Mouse (Mus musculus): ENCODE results near the gene Smim14. TPM values are rescaled to one million over a fixed set of nuclear protein-coding genes. Genes with fewer than 3 reads are reported as not detected.

Gene Smim14
- total RNA-seq, 2 experiments from 2014 or later, result 149 to 159 TPM

DNA sequence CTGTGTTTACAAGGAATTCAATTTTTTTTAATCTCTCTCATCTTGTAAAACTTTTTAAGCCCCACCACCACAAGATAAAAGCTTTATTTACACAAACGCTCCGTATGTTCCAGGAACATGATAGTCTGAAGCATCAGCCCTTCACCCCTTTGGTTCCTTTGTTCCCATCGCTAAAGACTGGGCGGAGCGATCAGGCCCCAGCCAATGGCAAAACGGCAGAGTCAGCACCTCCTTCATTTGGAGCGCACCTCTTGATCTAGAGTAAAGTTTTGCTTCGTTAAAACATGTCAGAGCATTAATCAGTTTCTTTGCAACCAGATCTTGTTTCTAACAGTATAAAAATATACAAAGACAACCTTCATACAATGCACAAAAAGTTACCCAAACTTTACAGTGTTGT lies 31.2 kb downstream of the Smim14 start:
- DNase-seq (ENCODE audit: low spot score in 2 of 2), result no peak
- no peak for TF ChIP-seq CTCF (conservative IDR thresholded peaks at IDR 0.05)
- Histone ChIP-seq H3K4me3 (no peak overlapping the region), H3K27ac (no peak overlapping the region)

GRCm38 (mm10) chr5:65501407-65501806 lies 35.6 kb downstream of the Smim14 start:
- DNase-seq (ENCODE audit: low spot score in 2 of 2), result no peak
- TF ChIP-seq CTCF (conservative IDR thresholded peaks at IDR 0.05), result no peak

DNA sequence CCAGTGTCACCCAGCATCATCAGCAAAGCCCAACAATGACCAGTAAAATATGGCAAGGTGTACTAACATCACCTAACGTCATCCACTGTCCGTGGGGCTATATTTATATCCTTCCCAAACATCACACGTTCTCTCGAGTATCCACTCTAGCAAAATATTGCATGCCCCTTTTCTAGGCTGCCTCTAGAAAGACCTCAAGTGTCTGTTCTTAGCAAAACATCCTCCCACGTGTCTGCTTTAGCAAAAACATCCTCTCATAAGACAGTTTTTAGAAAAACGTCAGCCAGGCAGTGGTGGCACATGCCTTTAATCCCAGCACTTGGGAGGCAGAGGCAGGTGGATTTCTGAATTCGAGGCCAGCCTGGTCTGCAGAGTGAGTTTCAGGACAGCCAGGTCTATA lies 36.8 kb downstream of the Smim14 start:
- no peak overlapping the region for H3K4me3 ChIP-seq
- DNase-seq (ENCODE audit: low spot score in 2 of 2), result no peak
- no peak for TF ChIP-seq CTCF (conservative IDR thresholded peaks at IDR 0.05)
- H3K27ac ChIP-seq, result no peak overlapping the region

More at GRCm38 (mm10) chr5:65501407-65501806, 35.6 kb downstream of the Smim14 start:
- H3K4me3 ChIP-seq, result no peak overlapping the region
- no peak overlapping the region for H3K27ac ChIP-seq

GRCm38 (mm10) chr5:65492716-65493531 lies 44.1 kb downstream of the Smim14 start, which contains the start of gene Gm43552:
TSS of gene Gm43552 (minus strand) at chr5:65492833.
- DNase-seq (ENCODE audit: low spot score in 2 of 2), result peak; percentile 96 to 97
- TF ChIP-seq CTCF (conservative IDR thresholded peaks at IDR 0.05), result no peak
- H3K4me3 ChIP-seq, result peak within 1 kb of the TSS; percentile 69
- H3K27ac ChIP-seq, result peak within 1 kb of the TSS; percentile 99

DNA sequence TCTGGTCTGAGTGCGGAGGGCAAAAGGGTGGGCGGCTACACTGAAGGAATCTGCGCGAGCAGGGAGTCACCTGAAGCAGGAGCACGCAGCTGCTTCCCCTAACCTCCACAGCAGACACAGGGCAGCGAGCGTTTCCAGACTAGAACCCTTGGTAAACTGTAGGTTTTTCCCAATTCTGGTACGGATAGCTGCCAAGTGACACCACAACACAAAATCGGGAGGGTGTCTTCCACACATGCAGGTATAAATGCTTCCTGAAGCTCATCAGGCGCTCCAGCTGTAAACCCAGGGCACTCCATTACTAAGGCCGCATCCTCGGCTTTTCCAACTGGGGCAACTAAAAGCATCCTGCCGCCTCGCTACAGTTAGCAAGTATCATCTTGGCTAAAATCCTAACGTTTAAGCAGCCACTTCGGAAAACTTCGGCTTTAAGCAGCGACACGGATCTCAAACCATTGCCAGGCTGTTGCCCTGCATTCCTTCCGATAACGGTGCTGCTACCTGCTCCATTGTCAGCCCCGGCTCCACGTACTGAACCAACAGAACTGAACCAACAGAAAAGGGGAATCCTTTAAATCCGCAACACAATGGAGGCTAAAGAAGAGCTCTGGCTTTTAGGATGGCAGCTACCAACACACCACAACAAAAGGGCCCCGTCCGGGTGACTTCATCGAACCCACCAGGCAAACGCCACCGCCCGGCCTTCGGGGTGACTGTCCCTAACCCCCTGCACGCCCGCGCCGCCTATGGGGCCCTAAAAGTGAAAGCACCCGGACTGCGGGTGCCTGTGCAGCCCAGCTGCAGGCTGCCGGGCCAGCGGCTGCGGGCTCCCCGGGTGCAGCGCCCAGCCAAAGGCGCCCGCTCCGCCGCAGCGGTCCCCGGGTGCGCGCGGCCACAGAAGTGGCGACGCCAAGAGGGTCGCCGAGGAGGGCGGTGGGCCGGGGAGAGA lies 44.9 kb downstream of the Smim14 start:
- DNase-seq (ENCODE audit: low spot score in 2 of 2), result peak; percentile 47 to 58
- peak overlapping the region; percentile 99 for H3K27ac ChIP-seq
- peak overlapping the region; percentile 69 for H3K4me3 ChIP-seq
- TF ChIP-seq CTCF (conservative IDR thresholded peaks at IDR 0.05), result peak; percentile 61

DNA sequence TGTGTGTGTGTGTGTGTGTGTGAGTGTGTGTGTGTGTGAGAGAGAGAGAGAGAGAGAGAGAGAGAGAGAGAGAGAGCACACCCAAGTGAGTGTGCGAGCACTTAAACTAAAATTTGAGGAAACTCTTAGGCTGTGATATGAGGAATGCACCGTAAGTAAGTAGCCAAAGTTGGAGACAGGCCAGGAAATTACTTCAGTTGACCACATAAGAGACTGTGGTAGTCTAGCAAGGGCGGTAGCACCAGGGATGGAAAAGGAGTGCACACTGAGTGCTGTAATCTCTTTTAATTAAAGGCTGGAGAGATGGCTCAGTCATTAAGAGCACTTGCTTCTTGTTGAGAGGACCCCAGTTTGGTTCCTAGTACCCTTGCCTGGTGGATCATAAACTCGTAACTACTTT lies 47.2 kb downstream of the Smim14 start:
- Histone ChIP-seq H3K27ac (no peak overlapping the region), H3K4me3 (no peak overlapping the region)
- DNase-seq (ENCODE audit: low spot score in 2 of 2), result no peak
- TF ChIP-seq CTCF (conservative IDR thresholded peaks at IDR 0.05), result no peak

DNA sequence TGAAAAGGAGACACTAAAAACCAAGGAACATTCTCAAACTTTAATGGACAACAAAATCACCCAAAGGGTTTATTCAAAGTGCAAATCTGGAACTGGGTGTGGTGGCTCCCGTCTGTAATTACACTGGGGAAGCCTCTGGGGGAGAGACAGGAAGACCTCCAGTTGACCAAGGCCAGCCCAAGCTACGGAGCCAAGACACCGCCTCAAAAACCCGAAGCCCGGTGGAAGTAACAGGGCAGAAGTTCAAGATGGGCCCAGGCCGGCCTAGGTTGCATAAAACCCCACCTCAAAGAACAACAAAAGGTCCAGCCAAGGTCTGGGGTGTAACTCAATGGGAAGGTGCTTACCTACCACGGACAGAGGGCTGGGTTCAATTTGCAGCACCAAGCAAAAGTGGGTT lies 48.3 kb downstream of the Smim14 start:
- Histone ChIP-seq H3K27ac (peak overlapping the region; percentile 18; the same call in 1 of the 2 replicates), H3K4me3 (no peak overlapping the region)
- no peak for TF ChIP-seq CTCF (conservative IDR thresholded peaks at IDR 0.05)
- no peak for DNase-seq (ENCODE audit: low spot score in 2 of 2)

GRCm38 (mm10) chr5:65487381-65487780 lies 49.6 kb downstream of the Smim14 start:
- Histone ChIP-seq H3K27ac (no peak overlapping the region; the same call in 1 of the 2 replicates), H3K4me3 (no peak overlapping the region)
- no peak for DNase-seq (ENCODE audit: low spot score in 2 of 2)
- TF ChIP-seq CTCF (conservative IDR thresholded peaks at IDR 0.05), result no peak

- no peak for DNase-seq (ENCODE audit: low spot score in 2 of 2)
- no peak for TF ChIP-seq CTCF (conservative IDR thresholded peaks at IDR 0.05)
- Histone ChIP-seq H3K27ac (no peak overlapping the region), H3K4me3 (no peak overlapping the region)
Measured at GRCm38 (mm10) chr5:65486514-65486913, 50.5 kb downstream of the Smim14 start.

GRCm38 (mm10) chr5:65482996-65483395 lies 54.0 kb downstream of the Smim14 start:
- DNase-seq (ENCODE audit: low spot score in 2 of 2), result no peak
- TF ChIP-seq CTCF (conservative IDR thresholded peaks at IDR 0.05), result no peak
- Histone ChIP-seq H3K27ac (no peak overlapping the region), H3K4me3 (no peak overlapping the region)

DNA sequence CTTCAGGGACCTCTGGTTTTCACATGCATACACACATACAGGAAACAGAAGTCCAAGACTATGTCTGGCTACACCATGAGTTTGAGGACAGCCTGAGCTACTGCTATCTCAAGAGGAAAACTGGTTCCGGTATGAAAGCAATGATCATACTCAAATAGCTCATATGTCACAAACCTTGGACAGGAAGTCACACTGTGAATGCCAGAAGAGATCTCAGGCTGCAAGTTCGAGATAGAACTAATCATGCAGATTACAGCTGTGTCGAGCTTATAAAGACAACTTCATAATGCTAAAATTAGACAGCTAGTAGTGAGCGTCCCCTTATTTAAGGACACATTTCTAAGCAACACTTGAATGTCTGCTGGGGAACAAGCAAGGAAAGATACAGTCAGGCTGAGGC lies 56.5 kb downstream of the Smim14 start:
- TF ChIP-seq CTCF (conservative IDR thresholded peaks at IDR 0.05), result no peak
- no peak overlapping the region for H3K4me3 ChIP-seq
- H3K27ac ChIP-seq, result no peak overlapping the region
- no peak for DNase-seq (ENCODE audit: low spot score in 2 of 2)

- no peak overlapping the region for H3K27ac ChIP-seq
- no peak for DNase-seq (ENCODE audit: low spot score in 2 of 2)
- H3K4me3 ChIP-seq, result no peak overlapping the region
- no peak for TF ChIP-seq CTCF (conservative IDR thresholded peaks at IDR 0.05)
Measured at GRCm38 (mm10) chr5:65479681-65480445, 57.1 kb downstream of the Smim14 start.

Measured in layer of hippocampus, adult 2 months (tissue).